ENCODE assay signal across 9 mouse cellular contexts in the genomic region with DNA sequence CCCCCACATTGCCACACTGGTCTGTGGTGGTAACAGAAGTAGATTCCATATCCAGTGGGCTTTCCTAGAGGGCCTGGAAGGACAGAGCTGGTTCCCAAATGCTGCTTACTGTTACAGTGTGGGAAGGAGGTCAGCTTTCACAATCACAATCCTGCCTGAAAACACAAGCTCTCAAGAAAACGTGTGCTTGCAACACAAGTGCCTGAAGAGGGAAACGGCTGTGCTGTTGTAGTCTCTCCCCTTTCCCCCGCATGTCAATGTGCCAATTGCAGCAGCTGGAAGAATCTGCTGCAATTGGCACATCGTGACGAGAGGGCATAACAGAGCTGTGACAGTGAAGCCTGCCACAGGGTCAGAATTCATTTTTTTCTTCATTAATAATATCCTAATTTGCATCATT. TPM values are rescaled to one million over a fixed set of nuclear protein-coding genes. Genes with fewer than 3 reads are reported as not detected.
A peak's percentile ranks its signal among the peaks of the same experiment; 100 is the strongest.
DNase-seq lines count a peak whose midpoint lies in the region; ATAC-seq and TF ChIP-seq lines count a peak whose summit lies in the region.
"Had no signal": no experiment of that assay in that cellular context is flagged by ENCODE, and none has a peak within 500 bp of the region (broad histone marks: within the 10 kb centered on the region; RNA-seq: fewer than 3 reads in every experiment).

No protein-coding gene starts in this region.

- no peaks in the 10 kb centered on the region for H3K79me2 ChIP-seq in C2C12 (ENCODE audit: control insufficient read depth, insufficient read depth)

- ATAC-seq in hindbrain, embryonic 14.5 days (ENCODE audit: low FRiP score): peak; percentile 53; the same call in 1 of the 2 replicates
- ATAC-seq in lung, embryonic 15.5 days (ENCODE audit: borderline replicate concordance, extremely low read depth, low FRiP score, low TSS enrichment): peak; percentile 71
- ATAC-seq in neural tube, embryonic 15.5 days (ENCODE audit: low FRiP score): no peak

- H3ac ChIP-seq in C2C12 (ENCODE audit: control insufficient read depth, insufficient read length, low read depth): peak overlapping the region; percentile 5

- H3K36me3 ChIP-seq in hindbrain, embryonic 14.5 days (replicated peaks; ENCODE audit: control insufficient read depth, insufficient read depth): no peaks in the 10 kb centered on the region
- H3K36me3 ChIP-seq in hindbrain, embryonic 10.5 days: no peaks in the 10 kb centered on the region
- no peaks in the 10 kb centered on the region for H3K36me3 ChIP-seq in C2C12 (ENCODE audit: control insufficient read depth, insufficient read depth)
- H3K36me3 ChIP-seq in lung, embryonic 15.5 days: no peaks in the 10 kb centered on the region
- H3K36me3 ChIP-seq in neural tube, embryonic 15.5 days: no peaks in the 10 kb centered on the region
- H3K36me3 ChIP-seq: limb, embryonic 13.5 days had no signal

- 51% methylated on average over 5 of the region's 5 CpGs for WGBS in hindbrain, embryonic 14.5 days
- WGBS in hindbrain, embryonic 10.5 days: 63% methylated on average over 5 of the region's 5 CpGs
- 15% methylated on average over 5 of the region's 5 CpGs for WGBS in lung, embryonic 15.5 days
- whole genome bisulfite sequencing in neural tube, embryonic 15.5 days: 41% methylated on average over 5 of the region's 5 CpGs

- TF ChIP-seq POLR2A in cortical plate, adult 2 months (IDR thresholded peaks at IDR 0.05; ENCODE audit: extremely low read depth, insufficient read depth, low read length): no peak

- no peak for TF ChIP-seq CTCF in C2C12 (IDR thresholded peaks at IDR 0.05; ENCODE audit: control insufficient read depth, insufficient read depth, insufficient read length)
- TF ChIP-seq CTCF in cortical plate, adult 2 months (IDR thresholded peaks at IDR 0.05; ENCODE audit: extremely low read depth, insufficient read depth, low read length): no peak

- no peaks in the 10 kb centered on the region for H3K79me3 ChIP-seq in C2C12 (ENCODE audit: low read depth)

- no peak overlapping the region for H3K27ac ChIP-seq in hindbrain, embryonic 14.5 days
- H3K27ac ChIP-seq in hindbrain, embryonic 10.5 days: no peak overlapping the region; the same call in 1 of the 2 replicates
- H3K27ac ChIP-seq in cortical plate, adult 2 months (ENCODE audit: insufficient read depth, low read length): peak overlapping the region; percentile 21; the same call in 1 of the 2 replicates
- peak overlapping the region; percentile 84 for H3K27ac ChIP-seq in lung, embryonic 15.5 days
- no peak overlapping the region for H3K27ac ChIP-seq in neural tube, embryonic 15.5 days (replicated peaks)
- H3K27ac ChIP-seq: limb, embryonic 13.5 days had no signal

- no peaks in the 10 kb centered on the region; the same call in 1 of the 2 replicates for H3K4me1 ChIP-seq in hindbrain, embryonic 14.5 days (replicated peaks; ENCODE audit: control insufficient read depth, insufficient read depth, low read length)
- peaks cover 14% of the 10 kb centered on the region for H3K4me1 ChIP-seq in hindbrain, embryonic 10.5 days (replicated peaks)
- 0 out of 2 replicates have a peak, but pooled peaks cover 2% of the 10 kb centered on the region for H3K4me1 ChIP-seq in cortical plate, adult 2 months (ENCODE audit: control insufficient read depth, insufficient read depth, low read length)
- peaks cover 27% of the 10 kb centered on the region for H3K4me1 ChIP-seq in lung, embryonic 15.5 days
- H3K4me1 ChIP-seq in neural tube, embryonic 15.5 days: no peaks in the 10 kb centered on the region

- no peaks in the 10 kb centered on the region for H3K27me3 ChIP-seq in hindbrain, embryonic 14.5 days (ENCODE audit: control insufficient read depth, insufficient read depth, low read length)
- no peaks in the 10 kb centered on the region for H3K27me3 ChIP-seq in hindbrain, embryonic 10.5 days (ENCODE audit: insufficient read depth, poor library complexity, severe bottlenecking)
- H3K27me3 ChIP-seq in C2C12 (ENCODE audit: control insufficient read depth, insufficient read depth, insufficient read length): no peaks in the 10 kb centered on the region
- H3K27me3 ChIP-seq in lung, embryonic 15.5 days: no peaks in the 10 kb centered on the region
- no peaks in the 10 kb centered on the region for H3K27me3 ChIP-seq in neural tube, embryonic 15.5 days (replicated peaks)
- H3K27me3 ChIP-seq: limb, embryonic 13.5 days had no signal

- no peak overlapping the region for H3K4me2 ChIP-seq in hindbrain, embryonic 14.5 days (replicated peaks)
- peak overlapping the region; percentile 36 for H3K4me2 ChIP-seq in lung, embryonic 15.5 days
- no peak overlapping the region for H3K4me2 ChIP-seq in neural tube, embryonic 15.5 days
- H3K4me2 ChIP-seq: limb, embryonic 13.5 days had no signal

- no peaks in the 10 kb centered on the region for H3K9me3 ChIP-seq in hindbrain, embryonic 14.5 days (ENCODE audit: control insufficient read depth, low read length)
- H3K9me3 ChIP-seq in hindbrain, embryonic 10.5 days: no peaks in the 10 kb centered on the region
- no peaks in the 10 kb centered on the region for H3K9me3 ChIP-seq in lung, embryonic 15.5 days
- no peaks in the 10 kb centered on the region for H3K9me3 ChIP-seq in neural tube, embryonic 15.5 days (replicated peaks)
- H3K9me3 ChIP-seq: limb, embryonic 13.5 days had no signal

- no peak overlapping the region for H3K9ac ChIP-seq in hindbrain, embryonic 14.5 days
- H3K9ac ChIP-seq in lung, embryonic 15.5 days: no peak overlapping the region
- no peak overlapping the region for H3K9ac ChIP-seq in neural tube, embryonic 15.5 days (replicated peaks)
- H3K9ac ChIP-seq: limb, embryonic 13.5 days had no signal

- H3K4me3 ChIP-seq in hindbrain, embryonic 14.5 days (replicated peaks; ENCODE audit: low read length): no peak overlapping the region
- H3K4me3 ChIP-seq in hindbrain, embryonic 10.5 days: no peak overlapping the region
- H3K4me3 ChIP-seq in C2C12 (ENCODE audit: insufficient read depth, poor library complexity, severe bottlenecking): no peak overlapping the region
- H3K4me3 ChIP-seq in cortical plate, adult 2 months (ENCODE audit: insufficient read depth, low read length): no peak overlapping the region
- H3K4me3 ChIP-seq in lung, embryonic 15.5 days: no peak overlapping the region
- no peak overlapping the region for H3K4me3 ChIP-seq in neural tube, embryonic 15.5 days (replicated peaks)
- H3K4me3 ChIP-seq: limb, embryonic 13.5 days had no signal

- no peak for DNase-seq in hindbrain, embryonic 14.5 days (ENCODE audit: low spot score)
- no peak for DNase-seq in hindbrain, embryonic 10.5 days (ENCODE audit: low spot score)
- no peak for DNase-seq in thymus, postnatal 36 days
- no peak for DNase-seq in urinary bladder, adult 2 months (ENCODE audit: low spot score)

TF ChIP-seq in C2C12, 6 proteins besides CTCF, POLR2A, EP300 and RAD21:
- TF ChIP-seq USF1 (IDR thresholded peaks at IDR 0.05; ENCODE audit: low read depth) (no peak), MYOD1 (IDR thresholded peaks at IDR 0.05; ENCODE audit: control insufficient read depth, insufficient read length, low read depth) (no peak), CEBPB (IDR thresholded peaks at IDR 0.05; ENCODE audit: low read depth) (no peak), MYOG (IDR thresholded peaks at IDR 0.05; ENCODE audit: control insufficient read depth, extremely low read depth, insufficient read length) (no peak), FOSL1 (IDR thresholded peaks at IDR 0.05; ENCODE audit: insufficient read depth, low read length, poor library complexity, severe bottlenecking) (no peak), MAX (IDR thresholded peaks at IDR 0.05) (no peak)
TF ChIP-seq in C2C12: peak in this region for 0.

RNA-seq across cellular contexts. Expression of a gene that starts 33.5 kb away (rescaled TPM):
- 79.0 and 92.6 TPM in 2 replicates for polyA plus RNA-seq in hindbrain, embryonic 14.5 days (2014; fragmentation: Nextera tagmentation; extraction: Ambion mirVana)
- 105 and 122 TPM in 2 replicates for polyA plus RNA-seq in hindbrain, embryonic 10.5 days (2016; fragmentation: Nextera tagmentation; extraction: Ambion mirVana)
- polyA plus RNA-seq in C2C12 (2012; fragmentation: generic; extraction: Trizol): 48.8 TPM
- polyA plus RNA-seq in cortical plate, adult 2 months (2012; rRNA removed): 91.6 and 92.8 TPM in 2 replicates
- 57.6 and 60.4 TPM in 2 replicates for polyA plus RNA-seq in lung, embryonic 15.5 days (2015; fragmentation: Nextera tagmentation; extraction: Ambion mirVana)
- 62.8 and 71.6 TPM in 2 replicates for polyA plus RNA-seq in neural tube, embryonic 15.5 days (2015; fragmentation: Nextera tagmentation; extraction: Ambion mirVana)
- 38.1 and 51.8 TPM in 2 replicates for polyA plus RNA-seq in urinary bladder, adult 2 months (2012; rRNA removed)

Comparison
In these comparisons a context has a peak if more than half of its experiments do, and no peak if none do; other contexts are left out.
1. H3K27ac ChIP-seq: peak in cortical plate, adult 2 months (single experiment) and lung, embryonic 15.5 days (single experiment); none in hindbrain, embryonic 14.5 days (single experiment), hindbrain, embryonic 10.5 days (single experiment) and neural tube, embryonic 15.5 days (single experiment).